Mouse (Mus musculus) fat pad, adult 2 months (tissue): ENCODE data around the gene Efna5.

ENCODE experiments used
- DNase-seq: peaks from one replicate; pipeline ENCODE4 v3.0.0-alpha.2; 2011; ENCODE audit warnings: low read depth, low spot score; ENCODE audit errors: extremely low read depth

Efna5 gene

DNA sequence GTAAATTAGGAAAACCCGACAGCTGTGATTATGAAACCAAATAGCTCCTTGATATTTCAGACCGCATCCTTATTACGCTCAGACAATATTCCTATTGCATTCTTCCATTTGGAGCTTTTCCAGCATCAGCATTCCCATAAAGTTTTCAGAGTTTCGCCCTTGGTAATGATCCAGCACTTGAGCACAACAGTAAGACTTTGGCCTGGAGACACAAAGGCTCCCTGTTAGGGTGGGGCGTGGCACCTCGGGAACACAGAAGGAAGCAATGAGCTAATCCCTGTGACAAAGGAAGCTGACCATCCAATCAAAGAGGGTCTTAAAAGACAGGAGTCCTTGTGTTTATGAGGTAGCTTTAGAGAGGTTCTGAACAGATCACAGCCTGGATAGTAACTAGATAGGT lies 323.9 kb downstream of the Efna5 start:
- no peak for DNase-seq
